Mouse (Mus musculus): ENCODE results near the gene Plppr5.

DNA sequence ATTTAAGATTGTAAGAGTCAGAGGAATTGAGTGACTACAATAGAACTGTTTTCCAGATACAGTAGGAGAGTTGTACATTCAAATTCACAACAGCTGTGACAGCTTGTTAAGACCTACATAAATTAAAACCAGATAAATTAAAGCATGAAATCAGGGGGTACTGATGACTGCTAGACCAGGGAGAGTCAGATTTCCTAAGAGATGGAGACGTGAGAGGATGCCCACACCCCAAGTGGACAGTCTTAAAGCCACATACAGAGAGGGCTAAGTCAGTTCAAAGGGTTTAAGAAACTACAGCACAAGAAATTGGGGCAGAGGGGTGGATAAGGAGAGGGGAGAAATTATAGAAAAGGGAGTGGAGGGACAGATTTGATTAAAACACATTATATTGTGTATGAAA is 17.7 kb upstream of the Plppr5 start:
- TF ChIP-seq GATA1 (IDR thresholded peaks at IDR 0.05; ENCODE audit: low read length) (no peak), TAL1 (IDR thresholded peaks at IDR 0.05; ENCODE audit: low read length) (no peak)
